Mouse (Mus musculus) kidney, adult 8-10 months (tissue): ENCODE data around the gene Gng7.
A peak's percentile ranks its signal among the peaks of the same experiment; 100 is the strongest.
"Not testable (repeated sequence)": the region's sequence is repeated elsewhere in the genome, so short reads cannot be mapped to it uniquely, and the experiment has no call there.

Source experiments
- DNase-seq, 2 experiments: peaks; one replicate each; pipeline ENCODE4 v3.0.0; 2022

The Gng7 gene

DNA sequence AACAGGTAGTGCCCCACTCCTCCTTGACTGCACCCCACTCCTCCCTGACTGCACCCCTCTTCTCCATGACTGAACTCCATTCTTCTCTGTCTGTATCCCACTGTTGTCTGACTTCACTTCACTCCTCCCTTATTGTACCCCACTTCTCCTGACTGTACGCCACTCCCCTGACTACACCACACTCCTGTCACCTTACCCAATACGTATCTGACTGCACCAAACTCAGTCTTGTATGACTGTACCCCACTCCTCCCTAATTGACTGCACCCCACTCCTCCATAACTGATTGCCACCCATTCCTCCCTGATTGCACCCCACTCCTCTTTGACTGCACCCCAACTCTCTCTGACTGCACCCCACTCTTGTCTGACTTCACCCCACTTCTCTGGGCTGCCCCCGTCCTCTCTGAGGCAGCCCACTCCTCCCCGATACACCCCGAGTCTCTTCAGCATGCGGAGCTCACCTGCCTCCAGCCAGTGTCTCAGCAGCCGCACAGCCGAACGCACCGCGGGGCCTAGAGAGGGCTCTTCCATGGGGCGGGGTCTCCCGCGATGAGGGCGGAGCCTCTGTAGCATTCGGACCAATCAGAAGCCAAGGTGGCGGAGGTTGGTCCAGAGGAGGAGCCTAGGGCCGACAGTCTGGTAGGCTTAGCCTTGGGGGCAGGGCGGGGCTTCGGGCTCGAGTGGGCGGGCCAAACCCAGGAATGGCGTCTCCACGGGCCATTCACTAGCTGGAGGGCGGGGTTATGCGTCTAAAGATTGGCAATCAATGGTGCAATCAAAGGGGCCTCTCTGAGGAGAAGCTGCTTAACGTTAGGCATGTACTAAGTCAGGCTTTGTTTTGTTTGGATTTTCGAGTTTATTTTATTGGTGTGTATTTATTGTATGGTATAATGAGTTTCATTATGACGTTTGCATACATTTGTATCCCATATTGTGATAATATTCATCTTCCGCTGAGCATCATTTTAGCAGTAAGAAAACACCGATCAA is at the start of gene Gng7:
Gng7 (minus strand) TSS at position 553 of the 992 bp plus-strand sequence.
- DNase-seq, result peak; percentile 95

DNA sequence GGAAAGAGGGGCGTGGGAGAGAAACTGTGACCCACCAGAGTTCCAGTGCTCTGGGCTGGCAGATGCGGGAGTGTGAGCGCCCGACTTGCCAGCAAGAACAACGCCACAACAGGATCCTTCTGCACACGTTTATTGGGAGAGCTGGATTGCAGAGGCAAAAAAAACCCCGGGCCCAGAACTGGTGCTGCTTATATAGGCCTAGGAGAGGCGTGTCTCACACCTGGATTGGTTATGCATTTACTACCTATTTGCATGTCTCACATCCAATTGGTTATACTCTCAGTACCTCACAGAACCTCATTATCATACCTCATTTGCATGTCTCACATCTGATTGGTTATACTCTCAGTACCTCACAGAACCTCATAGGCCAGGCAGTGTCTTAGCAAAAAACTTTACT is 49.8 kb upstream of the Gng7 start:
- not testable (repeated sequence) for DNase-seq

- no peak for DNase-seq
Measured at GRCm38 (mm10) chr10:81062710-81063109, 48.0 kb upstream of the Gng7 start.

- DNase-seq, result peak; percentile 100
Measured at GRCm38 (mm10) chr10:81059603-81060543, 45.1 kb upstream of the Gng7 start, which contains the start of gene Sgta. TSS of gene Sgta (minus strand) at chr10:81060181.

GRCm38 (mm10) chr10:81058896-81059295 is 44.2 kb upstream of the Gng7 start:
- no peak for DNase-seq

DNA sequence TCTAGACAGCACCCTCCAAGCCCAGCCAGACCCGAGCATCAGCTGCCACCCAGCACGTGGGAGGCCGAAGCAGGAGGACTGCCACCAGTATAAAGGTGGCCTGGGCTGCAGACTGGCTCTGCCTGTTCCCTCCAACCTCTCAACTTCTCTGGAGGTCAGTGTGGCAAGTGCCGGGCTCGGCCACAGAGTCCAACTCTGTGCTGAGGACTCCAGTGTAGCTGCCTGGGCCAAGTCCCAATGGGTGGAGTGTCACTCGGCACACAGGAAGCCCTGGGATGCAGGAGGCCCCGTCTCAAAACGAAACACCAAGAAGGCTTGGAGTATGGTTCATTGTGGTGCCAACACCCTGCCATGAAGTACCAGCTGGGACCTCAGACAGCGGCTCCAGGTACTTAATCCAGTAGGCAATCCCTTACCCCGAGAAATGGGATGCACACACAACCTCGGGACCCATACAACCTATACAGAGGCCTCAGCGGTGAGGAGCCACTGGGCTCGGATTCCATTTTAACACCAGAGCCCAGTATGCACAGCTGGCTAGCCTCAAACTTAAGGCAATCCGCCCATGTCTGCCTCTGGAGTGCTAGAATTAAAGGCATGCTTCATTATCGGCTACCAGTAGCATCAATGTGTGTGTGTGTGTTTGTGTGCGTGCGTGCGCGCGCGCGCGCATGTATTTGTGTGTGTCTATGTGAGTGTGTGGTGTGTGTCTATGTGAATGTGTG is 42.8 kb upstream of the Gng7 start:
- DNase-seq, result no peak

GRCm38 (mm10) chr10:81055802-81056340 is 41.1 kb upstream of the Gng7 start:
- not testable (repeated sequence) for DNase-seq

GRCm38 (mm10) chr10:81055169-81055568 is 40.4 kb upstream of the Gng7 start:
- DNase-seq, result no peak

- no peak for DNase-seq
Measured at GRCm38 (mm10) chr10:81052577-81052976, 37.8 kb upstream of the Gng7 start.

DNA sequence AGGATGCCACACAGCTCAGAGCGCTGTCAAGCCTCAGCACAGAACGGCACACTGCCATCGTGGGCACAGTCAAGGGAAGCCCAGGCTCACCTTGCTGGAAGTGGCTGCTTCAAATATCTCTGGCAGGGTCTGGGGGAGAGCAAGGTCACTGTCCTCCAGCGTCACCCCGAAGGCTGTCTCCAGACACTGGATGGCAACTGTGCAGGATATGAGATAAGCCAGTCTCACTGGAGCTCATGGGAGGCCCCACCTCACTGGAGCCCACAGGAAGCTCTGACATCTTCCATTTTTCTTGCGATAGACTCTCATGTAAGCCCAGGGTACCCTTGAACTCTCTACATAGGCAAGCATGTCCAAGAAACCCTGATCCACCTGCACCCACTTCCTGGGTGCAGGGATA is 36.4 kb upstream of the Gng7 start:
- no peak for DNase-seq

- DNase-seq, result peak in 1 of 2 experiments; percentile 20
Measured at GRCm38 (mm10) chr10:81050645-81051044, 35.9 kb upstream of the Gng7 start.

- DNase-seq, result not testable (repeated sequence)
Measured at GRCm38 (mm10) chr10:81045246-81045645, 30.5 kb upstream of the Gng7 start.

DNA sequence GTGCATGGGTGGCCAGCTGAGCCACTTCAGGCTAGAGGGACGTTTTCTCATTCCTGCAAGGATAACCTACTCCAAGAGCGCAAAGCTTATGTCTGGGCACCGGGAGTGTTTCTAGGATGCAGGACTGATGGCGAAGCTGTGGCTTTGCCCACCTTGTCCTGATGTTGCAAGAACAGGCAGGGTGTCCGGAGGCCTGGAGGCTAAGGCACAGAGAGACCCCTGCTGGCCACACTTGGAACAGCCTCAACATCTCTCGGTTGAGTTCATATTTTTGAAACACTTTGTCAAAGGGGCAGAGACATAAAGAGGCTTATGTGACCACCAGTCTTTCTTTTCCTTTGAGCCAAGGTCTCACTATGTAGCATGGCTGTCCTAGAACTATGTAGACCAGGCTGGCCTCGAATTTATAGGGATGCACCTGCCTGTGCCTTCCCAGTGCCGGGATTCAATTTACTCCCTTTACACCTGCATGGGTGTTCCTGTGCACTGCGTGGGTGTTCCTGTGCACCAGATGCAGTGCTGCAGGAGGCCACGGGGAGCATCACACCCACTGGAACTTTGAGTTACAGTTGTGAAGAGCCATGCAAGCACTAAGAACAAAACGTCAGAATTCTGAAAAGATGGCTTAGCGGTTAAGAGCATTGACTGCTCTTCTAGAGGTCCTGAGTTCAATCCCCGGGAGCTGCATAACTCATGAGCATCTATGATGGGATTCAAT is 26.9 kb upstream of the Gng7 start:
- DNase-seq, result peak in 1 of 2 experiments; percentile 68

DNA sequence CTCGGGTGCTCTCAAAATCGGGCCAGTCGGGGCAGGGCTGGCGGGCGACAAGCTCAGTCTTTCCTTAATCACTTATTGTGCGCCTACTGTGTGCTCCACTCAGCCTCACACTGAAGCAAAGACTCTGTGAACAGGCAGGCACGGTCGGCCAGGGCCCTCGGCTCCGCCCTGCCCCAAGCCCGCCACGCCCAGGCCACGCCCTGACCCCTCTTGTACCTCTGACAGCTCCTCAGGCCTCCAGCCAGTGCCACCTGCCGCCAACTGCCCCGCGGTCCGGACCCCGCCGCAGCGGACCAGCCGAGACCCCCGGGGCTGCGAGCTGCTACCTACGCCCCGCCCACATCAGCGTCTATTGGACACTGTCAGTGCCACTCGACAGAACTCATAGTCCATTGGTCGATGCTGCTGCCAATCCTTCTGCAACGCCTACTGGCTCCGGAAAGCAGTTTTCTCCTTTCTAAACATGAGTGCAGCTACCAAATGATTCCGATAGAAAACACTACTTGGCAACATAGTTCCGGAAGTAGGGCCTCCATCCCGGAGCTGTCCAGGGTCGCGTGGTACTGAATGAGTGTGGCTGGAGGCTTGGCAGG is 22.3 kb upstream of the Gng7 start, which contains the start of gene Slc39a3:
Slc39a3 (minus strand) TSS at position 439 of the 593 bp plus-strand sequence.
- peak; percentile 98 to 100 for DNase-seq

DNA sequence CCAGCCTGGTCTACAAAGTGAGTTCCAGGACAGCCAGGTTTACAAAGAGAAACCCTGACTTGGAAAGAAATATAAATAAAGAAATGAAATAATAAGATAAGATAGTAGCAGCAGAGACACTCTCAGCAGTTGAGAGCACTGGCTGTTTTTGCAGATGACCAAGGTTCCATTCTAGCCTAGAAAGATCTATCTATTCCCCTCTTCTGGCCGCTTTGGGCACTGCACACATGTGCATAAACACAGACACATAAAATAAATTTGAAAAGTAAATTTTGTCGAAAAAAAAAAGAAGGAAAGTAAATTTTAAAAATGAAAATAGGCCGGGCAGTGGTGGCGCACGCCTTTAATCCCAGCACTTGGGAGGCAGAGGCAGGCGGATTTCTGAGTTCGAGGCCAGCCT is 21.5 kb upstream of the Gng7 start:
- peak in 1 of 2 experiments; percentile 36 for DNase-seq

GRCm38 (mm10) chr10:81033586-81033985 is 18.8 kb upstream of the Gng7 start:
- no peak for DNase-seq

- DNase-seq, result no peak
Measured at GRCm38 (mm10) chr10:81029031-81029430, 14.3 kb upstream of the Gng7 start.

GRCm38 (mm10) chr10:81028219-81028618 is 13.5 kb upstream of the Gng7 start:
- DNase-seq, result no peak

GRCm38 (mm10) chr10:81027331-81027730 is 12.6 kb upstream of the Gng7 start:
- DNase-seq, result no peak

DNA sequence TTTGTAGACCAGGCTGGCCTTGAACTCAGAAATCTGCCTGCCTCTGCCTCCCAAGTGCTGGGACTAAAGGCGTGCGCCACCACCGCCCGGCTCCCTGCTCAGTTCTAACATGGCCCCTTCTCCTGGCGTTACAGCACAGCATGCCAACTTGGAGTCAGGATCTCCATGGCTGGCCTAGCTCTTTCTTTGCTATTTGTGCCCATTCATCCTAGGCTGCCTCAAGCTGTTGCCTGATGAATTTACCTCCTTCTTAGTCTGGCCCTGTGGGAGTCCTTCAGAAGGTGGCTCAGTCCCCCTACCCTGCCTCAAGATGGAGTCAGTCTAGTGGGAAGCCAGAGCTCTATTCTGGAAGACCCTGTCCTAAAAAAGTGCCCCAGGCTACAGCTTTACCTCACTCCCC is 12.1 kb upstream of the Gng7 start:
- no peak for DNase-seq
